Mouse (Mus musculus) intestine, embryonic 14.5 days (tissue): ENCODE measurements around the gene Gpam. TPM values are rescaled to one million over a fixed set of nuclear protein-coding genes. Genes with fewer than 3 reads are reported as not detected.

ENCODE experiments used
- ATAC-seq: fragments of 200-750 bp; cut with Nextera tagmentation; replicated peaks from 2 replicates; pipeline ENCODE4 v1.8.0; 2017; ENCODE audit warnings: low read depth, moderate number of reproducible peaks, moderate TSS enrichment, moderate library complexity; ENCODE audit not compliant: low FRiP score, low TSS enrichment
- DNase-seq: peaks from one replicate; pipeline ENCODE4 v3.0.0-alpha.2; 2018; ENCODE audit warnings: low spot score
- H3K27ac ChIP-seq: fragments of 300-500 bp; sonication (generic); 2 replicates; pipeline ENCODE4 v1.5.1; 2014; ENCODE audit warnings: low read depth, mild to moderate bottlenecking, control low read depth
- H3K27me3 ChIP-seq: fragments of 300-500 bp; sonication (generic); replicated peaks from 2 replicates; pipeline ENCODE4 v1.6.1; 2014; ENCODE audit warnings: low read length, control low read depth; ENCODE audit not compliant: control insufficient read depth, insufficient read depth
- H3K36me3 ChIP-seq: fragments of 300-500 bp; sonication (generic); 2 replicates; pipeline ENCODE4 v1.6.1; 2014; ENCODE audit warnings: low read length, control low read depth; ENCODE audit not compliant: control insufficient read depth, insufficient read depth
- H3K4me1 ChIP-seq: fragments of 300-500 bp; sonication (generic); replicated peaks from 2 replicates; pipeline ENCODE4 v1.6.1; 2014; ENCODE audit warnings: low read length, control low read depth, mixed read lengths; ENCODE audit not compliant: control insufficient read depth, insufficient read depth
- H3K4me2 ChIP-seq: fragments of 300-500 bp; sonication (generic); 2 replicates; pipeline ENCODE4 v1.6.1; 2014; ENCODE audit warnings: low read length
- H3K4me3 ChIP-seq: fragments of 300-500 bp; sonication (generic); 2 replicates; pipeline ENCODE4 v1.5.1; 2014; ENCODE audit warnings: low read depth, low read length, control low read depth, mixed read lengths
- H3K9ac ChIP-seq: fragments of 300-500 bp; sonication (generic); 2 replicates; pipeline ENCODE4 v1.6.1; 2014; ENCODE audit warnings: mild to moderate bottlenecking, low read length
- H3K9me3 ChIP-seq: fragments of 300-500 bp; sonication (generic); 2 replicates; pipeline ENCODE4 v1.6.1; 2016; ENCODE audit warnings: low read length, control low read depth; ENCODE audit not compliant: control insufficient read depth
- WGBS: fragments of 180-500 bp; shearing (Covaris S2); extraction: QIAGEN DNeasy Blood & Tissue Kit; methylation state at CpG from one replicate; pipeline ENCODE4 v1.1.7; 2014; 5-methylcytosine and 5-hydroxymethylcytosine counted together
- polyA plus RNA-seq: library from polyadenylated mRNA; unstranded; fragments of >200 nt; fragmentation: Nextera tagmentation; extraction: Ambion mirVana; gene quantifications from 2 replicates; pipeline ENCODE4 v1.2.1, GENCODE M21; 2014

The Gpam gene
- polyA plus RNA-seq, 1 experiment from 2014 or later, result 22.6 TPM

GRCm38 (mm10) chr19:55148109-55148508 is 21.1 kb upstream of the Gpam start:
- no peak for DNase-seq
- Histone ChIP-seq H3K36me3 (no peaks in the 10 kb centered on the region), H3K9me3 (peaks cover 5% of the 10 kb centered on the region; the same call in 1 of the 2 replicates), H3K27ac (no peak overlapping the region), H3K27me3 (no peaks in the 10 kb centered on the region), H3K9ac (no peak overlapping the region), H3K4me3 (no peak overlapping the region), H3K4me2 (no peak overlapping the region), H3K4me1 (peaks cover 4% of the 10 kb centered on the region; the same call in 1 of the 2 replicates)
- ATAC-seq, result no peak
- WGBS, result 69% methylated on average over 6 of the region's 6 CpGs

- Histone ChIP-seq H3K4me2 (no peak overlapping the region), H3K9ac (no peak overlapping the region), H3K4me3 (no peak overlapping the region), H3K27me3 (no peaks in the 10 kb centered on the region), H3K36me3 (no peaks in the 10 kb centered on the region), H3K9me3 (peaks cover 5% of the 10 kb centered on the region; the same call in 1 of the 2 replicates), H3K27ac (no peak overlapping the region), H3K4me1 (peaks cover 4% of the 10 kb centered on the region; the same call in 1 of the 2 replicates)
- ATAC-seq, result no peak
- DNase-seq, result no peak
- WGBS, result 62% methylated on average over 9 of the region's 9 CpGs
These were observed 20.5 kb upstream of the Gpam start for GRCm38 (mm10) chr19:55147568-55147967.

- Histone ChIP-seq H3K4me2 (no peak overlapping the region), H3K4me3 (no peak overlapping the region), H3K4me1 (peaks cover 4% of the 10 kb centered on the region; the same call in 1 of the 2 replicates), H3K27me3 (no peaks in the 10 kb centered on the region), H3K27ac (no peak overlapping the region), H3K36me3 (no peaks in the 10 kb centered on the region), H3K9me3 (peaks cover 5% of the 10 kb centered on the region; the same call in 1 of the 2 replicates), H3K9ac (no peak overlapping the region)
- DNase-seq, result no peak
- 86% methylated on average over 2 of the region's 2 CpGs for WGBS
- ATAC-seq, result no peak
These were observed 18.1 kb upstream of the Gpam start for GRCm38 (mm10) chr19:55145136-55145535.

GRCm38 (mm10) chr19:55144691-55145090 is 17.7 kb upstream of the Gpam start:
- no peak overlapping the region for H3K4me2 ChIP-seq
- 65% methylated on average over 5 of the region's 5 CpGs for WGBS
- DNase-seq, result no peak
- peaks cover under 1% of the 10 kb centered on the region; the same call in 1 of the 2 replicates for H3K9me3 ChIP-seq
- no peaks in the 10 kb centered on the region for H3K36me3 ChIP-seq
- no peak for ATAC-seq
- no peak overlapping the region for H3K4me3 ChIP-seq
- no peaks in the 10 kb centered on the region for H3K27me3 ChIP-seq
- peaks cover 4% of the 10 kb centered on the region; the same call in 1 of the 2 replicates for H3K4me1 ChIP-seq
- no peak overlapping the region for H3K9ac ChIP-seq
- H3K27ac ChIP-seq, result no peak overlapping the region

- no peak overlapping the region for H3K4me2 ChIP-seq
- no peaks in the 10 kb centered on the region for H3K9me3 ChIP-seq
- no peak overlapping the region for H3K27ac ChIP-seq
- H3K27me3 ChIP-seq, result no peaks in the 10 kb centered on the region
- ATAC-seq (no peak), DNase-seq (no peak)
- no peak overlapping the region for H3K4me3 ChIP-seq
- 48% methylated on average over 11 of the region's 11 CpGs for WGBS
- no peaks in the 10 kb centered on the region for H3K36me3 ChIP-seq
- peaks cover 4% of the 10 kb centered on the region; the same call in 1 of the 2 replicates for H3K4me1 ChIP-seq
- no peak overlapping the region for H3K9ac ChIP-seq
These were observed 16.6 kb upstream of the Gpam start for GRCm38 (mm10) chr19:55143391-55144300.

GRCm38 (mm10) chr19:55139301-55139700 is 12.3 kb upstream of the Gpam start:
- no peak for DNase-seq
- Histone ChIP-seq H3K9me3 (no peaks in the 10 kb centered on the region), H3K27ac (no peak overlapping the region), H3K4me1 (peaks cover 22% of the 10 kb centered on the region; the same call in 1 of the 2 replicates), H3K27me3 (no peaks in the 10 kb centered on the region), H3K4me3 (no peak overlapping the region), H3K36me3 (no peaks in the 10 kb centered on the region), H3K4me2 (no peak overlapping the region), H3K9ac (no peak overlapping the region)
- no peak for ATAC-seq
- WGBS, result 71% methylated on average over 7 of the region's 7 CpGs

GRCm38 (mm10) chr19:55138506-55138905 is 11.5 kb upstream of the Gpam start:
- Histone ChIP-seq H3K27ac (no peak overlapping the region), H3K4me1 (peaks cover 18% of the 10 kb centered on the region; the same call in 1 of the 2 replicates), H3K4me2 (no peak overlapping the region), H3K27me3 (no peaks in the 10 kb centered on the region), H3K9me3 (no peaks in the 10 kb centered on the region), H3K36me3 (no peaks in the 10 kb centered on the region), H3K4me3 (no peak overlapping the region), H3K9ac (no peak overlapping the region)
- 88% methylated on average over 7 of the region's 7 CpGs for WGBS
- DNase-seq (no peak), ATAC-seq (no peak)

GRCm38 (mm10) chr19:55137884-55138283 is 10.8 kb upstream of the Gpam start:
- 46% methylated on average over 7 of the region's 7 CpGs for WGBS
- no peaks in the 10 kb centered on the region for H3K36me3 ChIP-seq
- DNase-seq (no peak), ATAC-seq (peak; percentile 36; the same call in 1 of the 2 replicates)
- H3K9me3 ChIP-seq, result no peaks in the 10 kb centered on the region
- H3K4me1 ChIP-seq, result peaks cover 18% of the 10 kb centered on the region; the same call in 1 of the 2 replicates
- no peak overlapping the region for H3K9ac ChIP-seq
- H3K27me3 ChIP-seq, result no peaks in the 10 kb centered on the region
- H3K27ac ChIP-seq, result no peak overlapping the region; the same call in 1 of the 2 replicates
- no peak overlapping the region for H3K4me3 ChIP-seq
- no peak overlapping the region for H3K4me2 ChIP-seq
